Mouse (Mus musculus): ENCODE data around the gene Inka1. TPM values are rescaled to one million over a fixed set of nuclear protein-coding genes. Genes with fewer than 3 reads are reported as not detected.

Gene Inka1
- polyA plus RNA-seq, 1 experiment from 2014 or later, result 74.8 TPM

GRCm38 (mm10) chr9:108008041-108008440 is 22.4 kb upstream of the Inka1 start:
- no peaks in the 10 kb centered on the region for H3K27me3 ChIP-seq (replicated peaks; ENCODE audit: control insufficient read depth, insufficient read depth, low read length)
- H3K9ac ChIP-seq (ENCODE audit: low read depth, low read length), result no peak overlapping the region
- ATAC-seq (replicated peaks; ENCODE audit: low FRiP score) (no peak), DNase-seq (ENCODE audit: low spot score) (no peak)
- WGBS, result 86% methylated on average over 5 of the region's 5 CpGs
- H3K4me2 ChIP-seq, result no peak overlapping the region
- no peak overlapping the region for H3K4me3 ChIP-seq (ENCODE audit: low read depth, low read length)
- H3K4me1 ChIP-seq (replicated peaks; ENCODE audit: control insufficient read depth, insufficient read depth, low read length), result peaks cover 22% of the 10 kb centered on the region
- peaks cover 14% of the 10 kb centered on the region for H3K36me3 ChIP-seq (ENCODE audit: control insufficient read depth, insufficient read depth, low read length)
- no peak overlapping the region for H3K27ac ChIP-seq (ENCODE audit: low read depth, low read length)
- H3K9me3 ChIP-seq (ENCODE audit: control insufficient read depth, low read length), result no peaks in the 10 kb centered on the region

GRCm38 (mm10) chr9:108003531-108003890 is 17.8 kb upstream of the Inka1 start:
- Histone ChIP-seq H3K4me2 (peak overlapping the region; percentile 97), H3K36me3 (ENCODE audit: control insufficient read depth, insufficient read depth, low read length) (peaks cover 4% of the 10 kb centered on the region; the same call in 1 of the 2 replicates), H3K4me3 (ENCODE audit: low read depth, low read length) (peak overlapping the region; percentile 99), H3K27me3 (replicated peaks; ENCODE audit: control insufficient read depth, insufficient read depth, low read length) (no peaks in the 10 kb centered on the region), H3K27ac (ENCODE audit: low read depth, low read length) (peak overlapping the region; percentile 93), H3K9ac (ENCODE audit: low read depth, low read length) (peak overlapping the region; percentile 98), H3K9me3 (ENCODE audit: control insufficient read depth, low read length) (no peaks in the 10 kb centered on the region), H3K4me1 (replicated peaks; ENCODE audit: control insufficient read depth, insufficient read depth, low read length) (peaks cover 29% of the 10 kb centered on the region)
- WGBS, result 29% methylated on average over 8 of the region's 8 CpGs
- ATAC-seq (replicated peaks; ENCODE audit: low FRiP score), result no peak
- no peak for DNase-seq (ENCODE audit: low spot score)

- Histone ChIP-seq H3K36me3 (ENCODE audit: control insufficient read depth, insufficient read depth, low read length) (peaks cover 4% of the 10 kb centered on the region; the same call in 1 of the 2 replicates), H3K4me1 (replicated peaks; ENCODE audit: control insufficient read depth, insufficient read depth, low read length) (peaks cover 29% of the 10 kb centered on the region), H3K9me3 (ENCODE audit: control insufficient read depth, low read length) (no peaks in the 10 kb centered on the region), H3K9ac (ENCODE audit: low read depth, low read length) (peak overlapping the region; percentile 98), H3K4me2 (peak overlapping the region; percentile 97), H3K4me3 (ENCODE audit: low read depth, low read length) (peak overlapping the region; percentile 99), H3K27ac (ENCODE audit: low read depth, low read length) (peak overlapping the region; percentile 93), H3K27me3 (replicated peaks; ENCODE audit: control insufficient read depth, insufficient read depth, low read length) (no peaks in the 10 kb centered on the region)
- WGBS, result under 1% methylated on average over 50 of the region's 50 CpGs
- ATAC-seq (replicated peaks; ENCODE audit: low FRiP score), result peak; percentile 50
- DNase-seq (ENCODE audit: low spot score), result peak; percentile 43
Observed at GRCm38 (mm10) chr9:108002778-108003530, 17.3 kb upstream of the Inka1 start.

GRCm38 (mm10) chr9:108001922-108002770 is 16.5 kb upstream of the Inka1 start, which contains the start of gene Ip6k1:
Gene Ip6k1, plus strand, starts transcription at chr9:108002501.
- under 1% methylated on average over 51 of the region's 51 CpGs for WGBS
- Histone ChIP-seq H3K27me3 (replicated peaks; ENCODE audit: control insufficient read depth, insufficient read depth, low read length) (no peaks in the 10 kb centered on the region), H3K27ac (ENCODE audit: low read depth, low read length) (peak within 1 kb of the TSS; percentile 93), H3K9me3 (ENCODE audit: control insufficient read depth, low read length) (no peaks in the 10 kb centered on the region), H3K36me3 (ENCODE audit: control insufficient read depth, insufficient read depth, low read length) (peaks cover 4% of the 10 kb centered on the region; the same call in 1 of the 2 replicates), H3K4me1 (replicated peaks; ENCODE audit: control insufficient read depth, insufficient read depth, low read length) (peaks cover 29% of the 10 kb centered on the region), H3K4me2 (peak within 1 kb of the TSS; percentile 97), H3K9ac (ENCODE audit: low read depth, low read length) (peak within 1 kb of the TSS; percentile 98), H3K4me3 (ENCODE audit: low read depth, low read length) (peak within 1 kb of the TSS; percentile 99)
- ATAC-seq (replicated peaks; ENCODE audit: low FRiP score), result peak; percentile 99
- peak; percentile 97 for DNase-seq (ENCODE audit: low spot score)

- Histone ChIP-seq H3K4me1 (replicated peaks; ENCODE audit: control insufficient read depth, insufficient read depth, low read length) (no peaks in the 10 kb centered on the region; the same call in 1 of the 2 replicates), H3K4me2 (no peak within 1 kb of the TSS), H3K9me3 (ENCODE audit: control insufficient read depth, low read length) (no peaks in the 10 kb centered on the region), H3K27me3 (replicated peaks; ENCODE audit: control insufficient read depth, insufficient read depth, low read length) (no peaks in the 10 kb centered on the region), H3K36me3 (ENCODE audit: control insufficient read depth, insufficient read depth, low read length) (no peaks in the 10 kb centered on the region), H3K9ac (ENCODE audit: low read depth, low read length) (no peak within 1 kb of the TSS), H3K27ac (ENCODE audit: low read depth, low read length) (no peak within 1 kb of the TSS), H3K4me3 (ENCODE audit: low read depth, low read length) (no peak within 1 kb of the TSS)
- ATAC-seq (replicated peaks; ENCODE audit: low FRiP score), result no peak
- no peak for DNase-seq (ENCODE audit: low spot score)
- 87% methylated on average over 5 of the region's 5 CpGs for WGBS
Observed at GRCm38 (mm10) chr9:107996049-107996448, 10.4 kb upstream of the Inka1 start, which contains the start of gene Gm20662. Gene Gm20662, plus strand, starts transcription at chr9:107996349.

GRCm38 (mm10) chr9:107995513-107995912 is 9.8 kb upstream of the Inka1 start:
- no peak overlapping the region for H3K4me3 ChIP-seq (ENCODE audit: low read depth, low read length)
- H3K27me3 ChIP-seq (replicated peaks; ENCODE audit: control insufficient read depth, insufficient read depth, low read length), result no peaks in the 10 kb centered on the region
- no peak overlapping the region for H3K27ac ChIP-seq (ENCODE audit: low read depth, low read length)
- DNase-seq (ENCODE audit: low spot score) (no peak), ATAC-seq (replicated peaks; ENCODE audit: low FRiP score) (no peak)
- no peaks in the 10 kb centered on the region for H3K9me3 ChIP-seq (ENCODE audit: control insufficient read depth, low read length)
- H3K4me1 ChIP-seq (replicated peaks; ENCODE audit: control insufficient read depth, insufficient read depth, low read length), result no peaks in the 10 kb centered on the region; the same call in 1 of the 2 replicates
- H3K36me3 ChIP-seq (ENCODE audit: control insufficient read depth, insufficient read depth, low read length), result no peaks in the 10 kb centered on the region
- H3K4me2 ChIP-seq, result no peak overlapping the region
- H3K9ac ChIP-seq (ENCODE audit: low read depth, low read length), result no peak overlapping the region
- WGBS, result 93% methylated on average over 21 of the region's 21 CpGs

GRCm38 (mm10) chr9:107994464-107994863 is 8.8 kb upstream of the Inka1 start:
- Histone ChIP-seq H3K9ac (ENCODE audit: low read depth, low read length) (no peak overlapping the region; the same call in 1 of the 2 replicates), H3K4me1 (replicated peaks; ENCODE audit: control insufficient read depth, insufficient read depth, low read length) (no peaks in the 10 kb centered on the region; the same call in none of the 2 replicates), H3K27ac (ENCODE audit: low read depth, low read length) (no peak overlapping the region), H3K4me2 (no peak overlapping the region), H3K36me3 (ENCODE audit: control insufficient read depth, insufficient read depth, low read length) (no peaks in the 10 kb centered on the region), H3K27me3 (replicated peaks; ENCODE audit: control insufficient read depth, insufficient read depth, low read length) (no peaks in the 10 kb centered on the region), H3K9me3 (ENCODE audit: control insufficient read depth, low read length) (no peaks in the 10 kb centered on the region), H3K4me3 (ENCODE audit: low read depth, low read length) (no peak overlapping the region)
- ATAC-seq (replicated peaks; ENCODE audit: low FRiP score), result no peak
- DNase-seq (ENCODE audit: low spot score), result no peak
- WGBS, result 38% methylated on average over 2 of the region's 2 CpGs

- Histone ChIP-seq H3K4me3 (ENCODE audit: low read depth, low read length) (no peak overlapping the region), H3K27me3 (replicated peaks; ENCODE audit: control insufficient read depth, insufficient read depth, low read length) (no peaks in the 10 kb centered on the region), H3K4me1 (replicated peaks; ENCODE audit: control insufficient read depth, insufficient read depth, low read length) (no peaks in the 10 kb centered on the region; the same call in 1 of the 2 replicates), H3K9ac (ENCODE audit: low read depth, low read length) (no peak overlapping the region), H3K36me3 (ENCODE audit: control insufficient read depth, insufficient read depth, low read length) (no peaks in the 10 kb centered on the region), H3K27ac (ENCODE audit: low read depth, low read length) (no peak overlapping the region), H3K4me2 (no peak overlapping the region), H3K9me3 (ENCODE audit: control insufficient read depth, low read length) (no peaks in the 10 kb centered on the region)
- ATAC-seq (replicated peaks; ENCODE audit: low FRiP score), result no peak
- DNase-seq (ENCODE audit: low spot score), result no peak
- WGBS, result 87% methylated on average over 11 of the region's 11 CpGs
Observed at GRCm38 (mm10) chr9:107993013-107993412, 7.3 kb upstream of the Inka1 start.

Data from liver, embryonic 11.5 days (tissue).